Comparison of ENCODE assay signal across 8 mouse cellular contexts in genomic region chr17:35703751-35704271, GRCm38 (mm10). TPM values are rescaled to one million over a fixed set of nuclear protein-coding genes. Genes with fewer than 3 reads are reported as not detected.
DNase-seq lines count a peak whose midpoint lies in the region; ATAC-seq and TF ChIP-seq lines count a peak whose summit lies in the region.

No protein-coding gene starts in this region.

- H3K9me3 ChIP-seq in ES-E14 (ENCODE audit: control insufficient read depth, insufficient read depth, low read depth, low read length) = no peaks in the 10 kb centered on the region
- H3K9me3 ChIP-seq in forebrain, embryonic 15.5 days = no peaks in the 10 kb centered on the region
- no peaks in the 10 kb centered on the region for H3K9me3 ChIP-seq in neural tube, embryonic 15.5 days (replicated peaks)

- H3K27ac ChIP-seq in gastrocnemius, adult 2 months = peak overlapping the region; percentile 63; the same call in 1 of the 2 replicates
- no peak overlapping the region for H3K27ac ChIP-seq in ES-E14 (ENCODE audit: insufficient read depth, low read depth, low read length, poor library complexity, severe bottlenecking)
- H3K27ac ChIP-seq in forebrain, embryonic 15.5 days (replicated peaks) = peak overlapping the region; percentile 99
- H3K27ac ChIP-seq in neural tube, embryonic 15.5 days (replicated peaks) = peak overlapping the region; percentile 91

- WGBS in forebrain, embryonic 15.5 days = under 1% methylated on average over 14 of the region's 14 CpGs
- WGBS in neural tube, embryonic 15.5 days = 3% methylated on average over 13 of the region's 14 CpGs

- no peaks in the 10 kb centered on the region for H3K36me3 ChIP-seq in ES-E14 (ENCODE audit: control insufficient read depth, insufficient read depth, low read length, poor library complexity, severe bottlenecking)
- no peaks in the 10 kb centered on the region for H3K36me3 ChIP-seq in forebrain, embryonic 15.5 days
- H3K36me3 ChIP-seq in neural tube, embryonic 15.5 days = no peaks in the 10 kb centered on the region

- peaks cover 5 to 28% of the 10 kb centered on the region in 2 experiments; a peak in 3 of 4 replicates for H3K4me1 ChIP-seq in ES-E14 (ENCODE audit: control insufficient read depth in 2 of 2, insufficient read depth in 2 of 2, low read length in 2 of 2, poor library complexity in 1 of 2)
- H3K4me1 ChIP-seq in forebrain, embryonic 15.5 days = peaks cover 56% of the 10 kb centered on the region
- H3K4me1 ChIP-seq in neural tube, embryonic 15.5 days = peaks cover 56% of the 10 kb centered on the region

- ATAC-seq in forebrain, embryonic 15.5 days (replicated peaks) = peak; percentile 42
- ATAC-seq in neural tube, embryonic 15.5 days (ENCODE audit: low FRiP score) = peak; percentile 30; the same call in 1 of the 2 replicates

- in situ Hi-C loops in ES-E14 (cut with MboI; ENCODE audit: low sequenced_read_pairs in 2 of 2, unreplicated experiment in 2 of 2) = no loop called here

- no peaks in the 10 kb centered on the region for H3K27me3 ChIP-seq in forebrain, embryonic 15.5 days
- no peaks in the 10 kb centered on the region for H3K27me3 ChIP-seq in neural tube, embryonic 15.5 days (replicated peaks)

- peak; percentile 34 for DNase-seq in gastrocnemius, adult 2 months
- DNase-seq in gastrocnemius, postnatal 25 days = no peak
- DNase-seq in ES-E14 (ENCODE audit: low read depth, low spot score) = no peak
- peak; percentile 60 to 82 for DNase-seq in kidney, postnatal 25 days
- no peak for DNase-seq in urinary bladder, postnatal 10 days (ENCODE audit: low spot score)
- no peak for DNase-seq in thymus, postnatal 10 days (ENCODE audit: low spot score in 2 of 2)

- TF ChIP-seq CTCF in gastrocnemius, adult 2 months (IDR thresholded peaks at IDR 0.05) = no peak

- H3K4me3 ChIP-seq in gastrocnemius, adult 2 months = no peak overlapping the region
- peak overlapping the region; percentile 8 to 21; a peak in 2 of 4 replicates for H3K4me3 ChIP-seq in ES-E14 (ENCODE audit: insufficient read depth in 1 of 2, low read depth in 1 of 2, low read length in 2 of 2, poor library complexity in 1 of 2, severe bottlenecking in 1 of 2)
- H3K4me3 ChIP-seq in forebrain, embryonic 15.5 days = peak overlapping the region; percentile 47
- peak overlapping the region; percentile 68 for H3K4me3 ChIP-seq in neural tube, embryonic 15.5 days (replicated peaks)

- H3K9ac ChIP-seq in ES-E14 (ENCODE audit: insufficient read depth, low read depth, low read length, poor library complexity, severe bottlenecking) = no peak overlapping the region
- H3K9ac ChIP-seq in forebrain, embryonic 15.5 days (replicated peaks) = peak overlapping the region; percentile 59
- peak overlapping the region; percentile 57 for H3K9ac ChIP-seq in neural tube, embryonic 15.5 days (replicated peaks)

- peak overlapping the region; percentile 89 for H3K4me2 ChIP-seq in forebrain, embryonic 15.5 days (replicated peaks)
- H3K4me2 ChIP-seq in neural tube, embryonic 15.5 days = peak overlapping the region; percentile 83

- intact Hi-C loops in gastrocnemius, adult 2 months (cut with DNase I) = no loop called here

TF ChIP-seq in ES-E14, 5 proteins besides CTCF, POLR2A, EP300 and RAD21:
- TF ChIP-seq MAFK (IDR thresholded peaks at IDR 0.05; ENCODE audit: insufficient read depth, low read depth, low read length) (no peak), CHD2 (IDR thresholded peaks at IDR 0.05; ENCODE audit: low read depth, low read length) (no peak), ZNF384 (IDR thresholded peaks at IDR 0.05; ENCODE audit: low read depth, low read length) (no peak), ZC3H11A (IDR thresholded peaks at IDR 0.05; ENCODE audit: borderline replicate concordance, low read depth, low read length) (no peak), HCFC1 (IDR thresholded peaks at IDR 0.05; ENCODE audit: borderline replicate concordance, insufficient read depth, low read length) (no peak)

RNA-seq across cellular contexts. Expression of gene Ddr1, which starts 0.6 kb away (rescaled TPM):
- 10 to 100 TPM; 13.4 to 15.9 TPM for total RNA-seq in gastrocnemius, adult 2 months (2021)
- total RNA-seq in gastrocnemius, postnatal 25 days (2021) = 10 to 100 TPM; 14.1 to 16.1 TPM
- 46.0 and 78.8 TPM in 2 replicates for total RNA-seq in ES-E14 (2012; rRNA removed)
- 127 TPM in 2 replicates for polyA plus RNA-seq in forebrain, embryonic 15.5 days (2015; fragmentation: Nextera tagmentation; extraction: Ambion mirVana)
- polyA plus RNA-seq in neural tube, embryonic 15.5 days (2015; fragmentation: Nextera tagmentation; extraction: Ambion mirVana) = 73.8 and 76.4 TPM in 2 replicates

RNA-seq across cellular contexts. Expression of gene Gtf2h4, which starts 30.3 kb away (rescaled TPM):
- total RNA-seq in gastrocnemius, adult 2 months (2021) = 10 to 100 TPM; 18.1 to 24.2 TPM
- 10 to 100 TPM; 14.7 to 15.3 TPM for total RNA-seq in gastrocnemius, postnatal 25 days (2021)
- 75.3 and 83.0 TPM in 2 replicates for total RNA-seq in ES-E14 (2012; rRNA removed)
- 36.1 and 37.8 TPM in 2 replicates for polyA plus RNA-seq in forebrain, embryonic 15.5 days (2015; fragmentation: Nextera tagmentation; extraction: Ambion mirVana)
- 24.1 and 30.7 TPM in 2 replicates for polyA plus RNA-seq in neural tube, embryonic 15.5 days (2015; fragmentation: Nextera tagmentation; extraction: Ambion mirVana)

RNA-seq across cellular contexts. Expression of gene Vars2, which starts 36.4 kb away (rescaled TPM):
- 10 to 100 TPM; 12.8 to 16.8 TPM for total RNA-seq in gastrocnemius, adult 2 months (2021)
- total RNA-seq in gastrocnemius, postnatal 25 days (2021) = 10 to 100 TPM in 1 of 2 experiments, 1 to 10 TPM in 1; 9.9 to 14.7 TPM
- total RNA-seq in ES-E14 (2012; rRNA removed) = 58.5 and 90.3 TPM in 2 replicates
- 16.2 and 18.1 TPM in 2 replicates for polyA plus RNA-seq in forebrain, embryonic 15.5 days (2015; fragmentation: Nextera tagmentation; extraction: Ambion mirVana)
- polyA plus RNA-seq in neural tube, embryonic 15.5 days (2015; fragmentation: Nextera tagmentation; extraction: Ambion mirVana) = 12.8 and 17.9 TPM in 2 replicates

Comparison
In these comparisons a context has a peak if more than half of its experiments do, and no peak if none do; other contexts are left out.
1. DNase-seq: peak in gastrocnemius, adult 2 months (single experiment) and kidney, postnatal 25 days (2 of 2); none in gastrocnemius, postnatal 25 days (single experiment), ES-E14 (single experiment), urinary bladder, postnatal 10 days (single experiment) and thymus, postnatal 10 days (0 of 2).